Mouse (Mus musculus) lung, adult 2 months (tissue): ENCODE data around the gene Zswim1.

Source experiments
- CTCF ChIP-seq: fragments of 200-500 bp; IDR thresholded peaks from 2 replicates; pipeline ENCODE4 v1.5.1; 2011; ENCODE audit warnings: mild to moderate bottlenecking, low read length, control low read depth; ENCODE audit not compliant: insufficient read depth
- POLR2A ChIP-seq: fragments of 200-500 bp; IDR thresholded peaks from 2 replicates; pipeline ENCODE4 v1.6.1; 2011; ENCODE audit warnings: low read depth, mild to moderate bottlenecking, control low read depth, low read length, borderline replicate concordance; ENCODE audit errors: extremely low read depth

DNA sequence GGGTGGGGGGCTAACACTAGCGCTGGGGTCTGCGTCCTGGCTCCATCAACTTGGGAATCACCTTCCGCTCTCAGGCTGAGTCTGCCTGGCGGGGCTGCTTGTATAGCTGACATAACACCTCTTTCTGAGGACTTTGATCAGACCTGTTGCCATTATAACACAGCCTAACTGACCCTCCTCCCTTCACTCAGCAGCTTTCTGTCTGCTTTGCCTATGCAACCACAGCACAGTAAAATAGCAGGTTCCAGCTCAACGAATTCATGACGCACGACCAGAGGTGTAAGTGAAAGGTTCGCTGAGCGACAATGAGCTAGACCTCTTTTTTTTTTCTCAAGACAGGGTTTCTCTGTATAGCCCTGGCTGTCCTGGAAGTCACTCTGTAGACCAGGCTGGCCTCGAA is 8.5 kb downstream of the Zswim1 start:
- TF ChIP-seq CTCF: no peak
- no peak for TF ChIP-seq POLR2A
